Mouse (Mus musculus) cerebellum, adult 2 months (tissue): ENCODE measurements at regions not wholly inside any gene's neighbourhood (a gene's known extent, or its start where the extent isn't known, plus 50 kb on each side); places are given as distances from the start of the nearest gene placed in this dataset.

Experiments used
- DNase-seq, 2 experiments: peaks; one replicate each; pipeline ENCODE4 v3.0.0; 2021
- H3K27ac ChIP-seq: fragments of 200-500 bp; 2 replicates; pipeline ENCODE4 v1.5.1; 2012; ENCODE audit warnings: low read length, control low read depth, inconsistent platforms; ENCODE audit not compliant: insufficient read depth
- H3K27me3 ChIP-seq: fragments of 200-500 bp; 2 replicates; pipeline ENCODE4 v1.6.1; 2012; ENCODE audit warnings: inconsistent platforms, mild to moderate bottlenecking, low read length, moderate library complexity; ENCODE audit not compliant: control insufficient read depth, insufficient read depth
- H3K4me1 ChIP-seq: fragments of 200-500 bp; 2 replicates; pipeline ENCODE4 v1.6.1; 2011; ENCODE audit warnings: low read length; ENCODE audit not compliant: control insufficient read depth, insufficient read depth
- H3K4me3 ChIP-seq: fragments of 200-500 bp; replicated peaks from 2 replicates; pipeline ENCODE3; 2011; ENCODE audit warnings: mild to moderate bottlenecking, low read depth, low read length, control low read depth; ENCODE audit not compliant: insufficient read depth
- CTCF ChIP-seq: fragments of 200-500 bp; IDR thresholded peaks from 2 replicates; pipeline ENCODE4 v1.5.1; 2011; ENCODE audit warnings: low read depth, mild to moderate bottlenecking, control low read depth, low read length, moderate library complexity, borderline replicate concordance; ENCODE audit not compliant: insufficient read depth
- POLR2A ChIP-seq: fragments of 200-500 bp; IDR thresholded peaks from 2 replicates; pipeline ENCODE4 v1.6.1; 2011; ENCODE audit warnings: low read length, control low read depth, borderline replicate concordance; ENCODE audit not compliant: insufficient read depth
- WGBS: fragments of 180-500 bp; shearing (Covaris S2); methylation state at CpG from one replicate; pipeline ENCODE4 v1.1.7; 2018; 5-methylcytosine and 5-hydroxymethylcytosine counted together

DNA sequence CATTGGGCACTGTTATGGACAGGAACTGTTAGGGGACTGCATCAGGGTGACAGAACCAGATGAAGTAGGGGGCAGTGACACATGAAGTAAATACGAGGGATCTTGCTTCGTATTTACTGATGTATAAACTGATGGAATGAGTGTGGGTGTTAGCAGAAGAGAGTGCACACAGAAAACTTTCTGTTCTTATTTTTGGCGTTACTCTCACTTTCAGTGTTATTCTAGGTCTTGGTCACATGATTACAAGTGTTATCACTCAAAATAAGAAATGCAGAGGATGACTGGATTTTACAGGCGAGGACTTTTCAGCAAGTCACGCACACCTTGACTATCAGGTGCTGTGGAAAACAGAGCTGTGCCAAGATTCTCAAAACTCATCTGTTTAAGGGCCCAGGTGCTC, 185.6 kb upstream of the Arhgap24 start:
- WGBS = 91% methylated on average over 5 of the region's 5 CpGs
- TF ChIP-seq CTCF (no peak), POLR2A (no peak)
- Histone ChIP-seq H3K4me1 (no peaks in the 10 kb centered on the region), H3K4me3 (no peak overlapping the region), H3K27me3 (no peaks in the 10 kb centered on the region), H3K27ac (no peak overlapping the region)
- no peak for DNase-seq

DNA sequence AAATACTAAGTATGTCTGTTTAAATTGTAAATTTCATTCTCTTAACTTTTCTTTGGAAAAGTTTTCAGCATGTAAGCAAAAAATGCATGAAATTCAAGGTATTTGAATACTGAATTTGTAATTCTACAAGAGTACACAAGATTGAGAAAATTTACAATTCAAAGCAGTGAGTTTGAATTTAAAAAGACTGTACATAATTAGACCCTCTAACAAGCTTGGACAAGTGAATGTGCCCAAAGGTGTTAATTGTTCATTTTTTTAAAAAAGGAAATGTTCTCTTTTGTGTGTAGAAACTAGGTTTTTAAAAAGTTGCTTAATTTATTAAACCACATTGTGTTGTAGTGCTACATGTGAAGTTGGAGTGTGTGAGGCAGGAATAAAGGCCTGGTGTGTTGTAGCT, 174.9 kb upstream of the Arhgap24 start:
- no peaks in the 10 kb centered on the region for H3K4me1 ChIP-seq
- no peak for DNase-seq
- TF ChIP-seq CTCF (no peak), POLR2A (no peak)
- no peak overlapping the region for H3K4me3 ChIP-seq
- no peak overlapping the region for H3K27ac ChIP-seq
- H3K27me3 ChIP-seq = no peaks in the 10 kb centered on the region

DNA sequence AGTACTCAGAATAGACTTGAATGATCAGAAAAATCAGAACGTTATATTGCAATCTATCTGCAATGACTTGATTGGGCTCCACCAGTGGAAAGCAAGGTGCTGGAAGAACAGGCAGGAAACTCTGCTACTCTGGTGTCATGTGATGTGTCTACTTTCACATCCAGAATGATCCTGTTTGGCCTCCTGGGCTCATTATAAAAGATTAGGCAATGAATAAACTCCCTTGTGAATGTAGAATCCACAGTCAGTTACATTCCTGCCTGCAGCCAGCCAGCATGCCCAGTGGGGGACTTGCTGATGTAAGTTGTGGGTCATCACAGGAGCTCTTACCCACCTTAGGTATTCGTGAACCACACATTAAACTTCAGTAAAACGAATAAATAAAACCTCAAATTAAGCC, 174.5 kb upstream of the Arhgap24 start:
- no peaks in the 10 kb centered on the region for H3K4me1 ChIP-seq
- H3K27ac ChIP-seq = no peak overlapping the region
- H3K27me3 ChIP-seq = no peaks in the 10 kb centered on the region
- TF ChIP-seq CTCF (no peak), POLR2A (no peak)
- no peak for DNase-seq
- no peak overlapping the region for H3K4me3 ChIP-seq
- 70% methylated on average over 3 of the region's 3 CpGs for WGBS

DNA sequence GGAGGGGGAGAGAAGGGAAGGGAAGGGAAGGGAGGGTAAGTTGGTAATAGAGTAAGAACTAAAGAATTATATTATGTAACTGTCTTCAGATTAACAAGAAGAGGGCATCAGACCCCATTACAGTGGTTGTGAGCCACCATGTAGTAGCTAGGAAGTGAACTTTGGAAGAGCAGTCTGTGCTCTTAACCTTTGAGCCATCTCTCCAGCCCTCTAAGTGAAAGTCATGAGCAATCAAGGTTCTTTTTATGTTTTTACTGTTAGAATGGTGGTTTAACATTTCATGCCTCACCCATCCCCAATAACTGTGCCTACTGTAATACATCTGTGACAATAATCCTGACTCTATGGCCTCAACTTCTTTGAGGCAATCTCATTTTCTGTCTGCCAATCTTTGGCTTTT, 169.6 kb upstream of the Arhgap24 start:
- no peak overlapping the region for H3K27ac ChIP-seq
- no peaks in the 10 kb centered on the region for H3K4me1 ChIP-seq
- no peaks in the 10 kb centered on the region for H3K27me3 ChIP-seq
- no peak overlapping the region for H3K4me3 ChIP-seq
- TF ChIP-seq POLR2A = no peak
- TF ChIP-seq CTCF = no peak
- DNase-seq = no peak

DNA sequence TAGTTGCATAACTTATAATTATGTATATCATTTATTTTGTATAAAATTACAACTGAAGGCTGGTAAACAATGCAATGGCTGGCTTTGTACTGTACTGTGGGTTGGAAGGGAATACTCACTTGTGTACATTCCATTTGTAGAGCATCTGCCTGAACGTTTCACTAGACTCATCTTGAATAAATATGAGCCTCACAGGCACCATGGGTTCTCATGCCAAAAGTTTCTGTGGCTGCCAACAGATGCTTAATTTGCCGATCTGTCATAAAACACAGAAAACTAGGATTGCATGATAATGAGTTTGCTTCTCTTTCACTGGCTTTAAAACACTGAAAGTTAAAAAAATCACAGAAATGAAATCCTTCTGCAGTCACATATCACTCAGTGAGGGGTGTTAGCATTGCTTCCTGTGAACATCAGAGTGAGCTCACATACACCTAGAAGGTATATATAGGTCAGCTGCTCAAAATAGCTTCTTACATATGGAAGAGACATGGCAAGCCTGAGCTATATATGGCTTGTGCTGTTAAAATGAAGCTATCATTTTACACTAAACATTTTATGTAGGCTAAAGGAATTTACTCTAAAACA, 152.9 kb upstream of the Arhgap24 start:
- peak in 1 of 2 experiments; percentile 17 for DNase-seq
- H3K4me1 ChIP-seq = no peaks in the 10 kb centered on the region
- 5% methylated on average over 2 of the region's 2 CpGs for WGBS
- no peak overlapping the region for H3K27ac ChIP-seq
- H3K27me3 ChIP-seq = no peaks in the 10 kb centered on the region
- no peak overlapping the region for H3K4me3 ChIP-seq
- TF ChIP-seq POLR2A (no peak), CTCF (no peak)

DNA sequence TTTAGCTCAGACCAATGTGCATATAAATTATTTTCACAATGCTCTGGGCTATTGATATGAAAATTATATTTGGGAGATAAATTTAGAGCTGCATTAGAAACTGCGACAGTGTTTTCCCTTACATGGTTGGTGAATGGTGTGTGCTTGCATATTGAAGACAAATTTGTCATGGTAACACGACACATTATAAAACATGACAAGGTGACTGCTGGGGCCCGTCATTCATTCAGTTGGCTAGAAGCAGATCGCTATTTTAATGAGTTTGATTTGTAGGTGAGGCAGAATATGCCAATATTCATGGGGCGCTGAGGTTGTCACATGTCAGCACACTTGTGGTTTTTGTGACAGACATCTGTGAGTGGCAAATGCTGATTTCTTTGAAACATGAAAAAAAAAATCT, 147.3 kb upstream of the Arhgap24 start:
- TF ChIP-seq POLR2A (no peak), CTCF (no peak)
- no peak for DNase-seq
- 35% methylated on average over 5 of the region's 5 CpGs for WGBS
- Histone ChIP-seq H3K27ac (no peak overlapping the region), H3K4me3 (no peak overlapping the region), H3K4me1 (no peaks in the 10 kb centered on the region), H3K27me3 (no peaks in the 10 kb centered on the region)

DNA sequence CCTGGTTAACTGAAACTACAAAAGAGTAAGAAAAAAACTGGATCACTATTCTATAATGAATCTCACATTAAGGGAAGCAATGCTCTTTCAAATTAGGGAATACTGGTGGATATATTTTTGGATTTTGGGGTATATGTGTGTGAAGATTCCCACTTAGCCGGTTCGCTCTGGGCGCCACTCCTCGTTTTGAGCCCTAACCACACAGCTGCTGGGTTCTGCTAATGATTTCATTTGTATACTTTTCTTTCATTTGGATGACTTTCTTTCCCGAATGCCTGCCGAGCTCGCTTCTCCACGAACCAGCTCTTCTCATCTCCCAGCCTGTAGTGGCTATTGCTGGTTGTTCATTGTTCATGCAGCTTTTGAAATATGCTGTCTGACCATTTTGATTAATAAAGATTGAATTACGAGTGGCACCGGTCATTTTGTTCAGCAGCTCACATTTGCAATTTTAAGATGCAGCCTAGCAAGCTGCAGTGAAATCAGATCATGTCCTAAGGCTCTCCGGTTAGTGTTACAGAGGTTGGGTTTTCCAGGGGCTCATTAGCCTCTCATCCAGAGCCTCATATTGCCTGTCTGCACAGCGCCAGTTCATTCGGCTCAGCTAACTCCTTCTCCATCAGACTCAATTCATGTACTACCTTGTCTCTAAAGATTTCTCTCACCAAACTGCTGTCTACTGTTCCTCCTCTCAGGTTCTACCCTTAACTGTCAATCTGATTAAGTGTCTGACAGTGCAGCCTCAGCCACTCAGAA, 146.6 kb upstream of the Arhgap24 start:
- TF ChIP-seq POLR2A (no peak), CTCF (no peak)
- no peak overlapping the region for H3K27ac ChIP-seq
- H3K27me3 ChIP-seq = no peaks in the 10 kb centered on the region
- no peak for DNase-seq
- H3K4me1 ChIP-seq = no peaks in the 10 kb centered on the region
- H3K4me3 ChIP-seq = no peak overlapping the region
- WGBS = 74% methylated on average over 13 of the region's 13 CpGs

DNA sequence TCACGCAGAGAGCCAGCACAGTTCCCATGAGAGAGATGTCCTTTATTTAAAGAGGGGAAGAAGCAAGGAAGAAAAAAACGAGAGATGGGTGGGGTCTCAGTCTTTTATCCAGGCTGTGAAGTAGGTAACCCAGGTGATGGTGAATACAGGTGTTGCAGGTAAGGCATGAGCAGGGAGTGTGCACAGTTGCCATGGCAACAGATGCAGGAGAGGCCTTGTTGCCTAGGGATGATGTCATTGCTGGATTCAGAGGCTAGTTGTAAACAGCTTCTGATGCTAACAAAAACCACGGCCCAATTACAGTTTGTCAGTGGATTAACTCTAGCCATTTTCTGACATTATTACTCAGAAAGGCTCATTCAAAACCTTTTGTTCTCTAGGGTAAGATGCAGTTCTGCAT, 114.7 kb upstream of the Arhgap24 start:
- no peak for TF ChIP-seq CTCF
- TF ChIP-seq POLR2A = no peak
- no peak for DNase-seq
- H3K27me3 ChIP-seq = no peaks in the 10 kb centered on the region; the same call in 1 of the 2 replicates
- H3K27ac ChIP-seq = no peak overlapping the region
- no peaks in the 10 kb centered on the region for H3K4me1 ChIP-seq
- 76% methylated on average over 3 of the region's 3 CpGs for WGBS
- H3K4me3 ChIP-seq = no peak overlapping the region
